Mouse (Mus musculus): ENCODE results near the gene Podnl1.

DNA sequence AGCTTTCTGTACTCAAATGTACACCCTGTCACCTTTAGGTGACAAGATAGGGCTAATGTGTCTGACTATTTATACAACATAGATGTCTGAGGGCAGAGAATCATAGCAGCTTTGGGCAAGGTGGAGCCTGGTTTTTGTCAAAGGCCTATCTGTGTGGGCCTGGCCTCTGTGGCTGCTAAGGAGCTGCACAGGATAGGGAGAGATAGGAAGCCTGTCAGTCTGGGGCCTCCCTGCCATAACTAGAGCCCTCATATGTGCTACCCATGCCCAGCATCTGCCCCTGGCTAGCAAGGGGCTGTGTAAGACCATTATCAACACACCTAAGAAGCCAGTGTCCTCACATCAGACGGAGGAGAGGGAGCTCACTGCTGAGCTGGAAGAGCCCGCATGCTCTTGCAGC, 41.9 kb downstream of the Podnl1 start:
- TF ChIP-seq CTCF (IDR thresholded peaks at IDR 0.05; ENCODE audit: low read depth, low read length) (no peak), GATA2 (IDR thresholded peaks at IDR 0.05; ENCODE audit: borderline replicate concordance, low read depth, low read length) (no peak)

Measured in G1E (cell line).